Mouse (Mus musculus) c-Kit-positive CD71-negative TER-119-negative erythroid progenitor cells, embryonic 14.5 days (primary cell): ENCODE data around the gene Rab11a.

Experiments used
- DNase-seq: peaks from one replicate; pipeline ENCODE4 v3.0.0-alpha.2; 2013; ENCODE audit warnings: low read depth

Gene Rab11a

GRCm38 (mm10) chr9:64693094-64693493 lies 44.5 kb downstream of the Rab11a start:
- no peak for DNase-seq

- no peak for DNase-seq
Observed at GRCm38 (mm10) chr9:64691176-64691575, 46.4 kb downstream of the Rab11a start.

- no peak for DNase-seq
Observed at GRCm38 (mm10) chr9:64690771-64691170, 46.8 kb downstream of the Rab11a start.

- DNase-seq = no peak
Observed at GRCm38 (mm10) chr9:64688015-64688394, 49.6 kb downstream of the Rab11a start.

- no peak for DNase-seq
Observed at GRCm38 (mm10) chr9:64687122-64688014, 50.2 kb downstream of the Rab11a start.

- DNase-seq = peak; percentile 32
Observed at GRCm38 (mm10) chr9:64671341-64672319, 65.9 kb downstream of the Rab11a start.

GRCm38 (mm10) chr9:64668001-64668400 lies 69.6 kb downstream of the Rab11a start:
- DNase-seq = no peak

- peak; percentile 76 for DNase-seq
Observed at GRCm38 (mm10) chr9:64667513-64667912, 70.0 kb downstream of the Rab11a start.

GRCm38 (mm10) chr9:64666549-64666948 lies 71.0 kb downstream of the Rab11a start:
- peak; percentile 48 for DNase-seq
